Mouse (Mus musculus) kidney, adult 9 months (tissue): ENCODE data around the gene Stat3.

Experiments used
- DNase-seq: peaks from one replicate; pipeline ENCODE4 v3.0.0; 2022

Gene Stat3

DNA sequence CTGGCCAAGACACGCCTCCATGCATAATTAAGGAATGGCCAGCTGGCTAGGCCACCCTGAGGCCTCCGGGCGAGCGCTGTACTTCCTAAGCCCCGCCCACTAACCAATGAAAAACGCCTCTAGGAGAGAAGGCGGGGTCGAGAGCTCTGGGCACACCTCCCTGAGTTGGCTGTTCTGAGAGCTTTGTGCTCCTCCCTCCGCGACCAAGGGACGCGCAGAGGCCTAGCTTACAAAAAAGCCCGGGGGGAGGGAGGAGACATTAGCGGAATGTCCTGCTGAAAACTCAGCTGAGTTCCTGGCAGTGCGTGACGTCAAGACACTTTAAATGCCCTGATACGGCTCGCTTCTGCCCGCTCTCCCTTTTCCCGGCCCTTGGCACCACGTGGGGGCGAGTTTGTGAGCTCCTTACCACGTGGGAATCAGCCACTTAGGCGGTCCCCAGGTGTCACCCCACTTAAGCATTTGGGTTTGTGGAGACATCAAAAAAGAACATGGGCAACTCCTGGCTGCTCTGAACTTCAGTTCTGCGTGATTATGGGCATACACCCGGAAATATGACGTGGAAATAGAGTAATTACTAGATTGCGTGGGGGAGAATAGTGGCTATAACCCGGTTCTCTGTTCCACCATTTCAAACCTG is at the start of gene Stat3:
Gene Stat3, minus strand, starts transcription at position 29 of the 640 bp plus-strand sequence.
- DNase-seq, result peak; percentile 100

DNA sequence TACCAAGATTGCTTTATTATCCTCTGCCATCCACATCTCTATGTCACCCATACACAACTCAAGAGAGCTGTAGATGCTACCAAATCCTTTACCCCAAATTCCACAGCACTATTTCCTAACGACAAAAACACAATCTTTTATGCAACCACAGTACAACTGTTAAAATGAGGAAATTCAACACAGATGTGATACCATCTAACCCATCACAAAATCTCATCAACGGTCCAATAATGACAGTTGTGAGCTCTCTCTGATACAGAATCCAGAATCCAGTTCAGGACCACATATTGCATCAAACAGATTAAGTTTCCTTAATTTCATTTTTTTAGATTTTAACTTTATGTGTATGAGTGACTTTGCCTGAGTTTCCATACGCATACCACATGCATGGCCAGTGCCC is 49.3 kb upstream of the Stat3 start:
- no peak for DNase-seq

DNA sequence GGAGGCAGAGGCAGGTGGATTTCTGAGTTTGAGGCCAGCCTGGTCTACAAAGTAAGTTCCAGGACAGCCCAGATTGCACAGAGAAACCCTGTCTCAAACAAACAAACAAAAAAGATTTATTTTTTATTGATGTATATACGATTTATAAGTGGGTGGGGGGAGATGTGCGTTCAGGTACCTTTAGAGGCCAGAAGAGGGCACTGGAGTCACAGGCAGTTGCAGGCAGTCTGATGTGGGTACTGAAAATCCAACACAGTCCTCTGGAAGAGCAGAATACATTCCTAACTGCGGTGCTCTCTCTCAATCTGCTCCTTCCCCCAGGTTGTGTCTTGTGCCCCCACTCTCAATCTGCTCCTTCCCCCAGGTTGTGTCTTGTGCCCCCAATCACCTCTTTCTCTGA is 46.3 kb upstream of the Stat3 start:
- no peak for DNase-seq

- no peak for DNase-seq
Measured at GRCm38 (mm10) chr11:100983778-100984131, 44.4 kb upstream of the Stat3 start.

DNA sequence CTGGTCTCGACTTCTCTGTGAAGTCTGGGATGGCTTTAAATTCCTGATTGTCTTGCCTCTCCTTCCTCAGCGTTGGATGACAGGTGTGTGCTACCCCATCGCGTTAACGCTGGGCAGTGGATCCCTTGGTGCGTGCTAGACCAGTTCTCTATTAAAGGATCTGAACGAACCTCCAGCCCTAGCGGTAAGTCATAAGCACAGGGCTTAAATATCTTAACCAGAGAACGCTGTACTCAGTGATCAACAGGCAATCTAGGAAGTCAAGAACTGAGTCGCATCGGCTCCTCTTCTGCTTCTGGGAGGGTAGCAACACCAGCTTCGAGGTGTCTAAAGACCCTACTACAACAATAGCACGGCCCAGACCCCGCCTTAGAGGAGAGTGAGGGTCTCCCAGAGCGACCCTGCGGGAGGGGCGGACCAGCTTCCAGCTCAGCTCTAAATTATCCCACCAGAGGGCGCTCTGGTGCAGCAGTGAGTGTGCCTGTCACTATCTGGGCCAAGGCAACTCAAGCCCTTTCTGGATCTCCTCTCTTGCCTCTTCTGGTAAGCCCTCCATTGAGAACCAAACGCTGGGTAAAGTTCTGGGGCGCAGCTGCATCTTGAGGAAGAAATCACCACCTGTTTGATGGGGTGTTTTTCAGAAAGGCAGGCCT is 43.9 kb upstream of the Stat3 start:
- peak; percentile 77 for DNase-seq

GRCm38 (mm10) chr11:100982087-100982486 is 42.7 kb upstream of the Stat3 start:
- no peak for DNase-seq

GRCm38 (mm10) chr11:100981236-100981635 is 41.9 kb upstream of the Stat3 start:
- DNase-seq, result no peak

GRCm38 (mm10) chr11:100980438-100980837 is 41.1 kb upstream of the Stat3 start:
- DNase-seq, result no peak

DNA sequence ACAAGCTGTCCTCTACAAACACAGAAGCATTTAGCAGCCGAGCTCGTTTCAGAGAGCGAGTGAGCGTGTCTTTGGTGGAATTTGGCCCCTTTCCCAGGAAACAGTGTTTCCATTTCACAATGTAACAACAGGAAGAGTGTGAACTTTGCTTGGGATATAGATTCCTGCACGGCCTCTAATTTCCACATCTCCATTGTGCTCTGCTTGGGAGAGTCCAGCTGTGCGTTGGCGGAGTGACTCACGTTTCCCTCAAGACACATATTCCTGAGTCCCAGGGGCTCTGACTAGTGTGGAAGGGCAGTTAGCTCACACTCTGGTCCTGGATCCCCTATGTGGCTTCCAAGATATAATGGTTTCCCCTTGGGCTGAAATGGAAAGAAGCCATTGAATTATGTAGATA is 40.5 kb upstream of the Stat3 start:
- DNase-seq, result peak; percentile 37

- DNase-seq, result no peak
Measured at GRCm38 (mm10) chr11:100975241-100975640, 35.9 kb upstream of the Stat3 start.

- no peak for DNase-seq
Measured at GRCm38 (mm10) chr11:100974381-100974970, 35.1 kb upstream of the Stat3 start.

GRCm38 (mm10) chr11:100973245-100973644 is 33.9 kb upstream of the Stat3 start:
- DNase-seq, result no peak

- DNase-seq, result no peak
Measured at GRCm38 (mm10) chr11:100971455-100971854, 32.1 kb upstream of the Stat3 start.

GRCm38 (mm10) chr11:100970557-100970937 is 31.2 kb upstream of the Stat3 start, which contains the start of gene Cavin1:
TSS of gene Cavin1 (minus strand) at chr11:100970887.
- DNase-seq, result peak; percentile 94

GRCm38 (mm10) chr11:100969744-100970556 is 30.6 kb upstream of the Stat3 start:
- peak; percentile 38 for DNase-seq

GRCm38 (mm10) chr11:100969189-100969743 is 29.9 kb upstream of the Stat3 start:
- DNase-seq, result no peak

DNA sequence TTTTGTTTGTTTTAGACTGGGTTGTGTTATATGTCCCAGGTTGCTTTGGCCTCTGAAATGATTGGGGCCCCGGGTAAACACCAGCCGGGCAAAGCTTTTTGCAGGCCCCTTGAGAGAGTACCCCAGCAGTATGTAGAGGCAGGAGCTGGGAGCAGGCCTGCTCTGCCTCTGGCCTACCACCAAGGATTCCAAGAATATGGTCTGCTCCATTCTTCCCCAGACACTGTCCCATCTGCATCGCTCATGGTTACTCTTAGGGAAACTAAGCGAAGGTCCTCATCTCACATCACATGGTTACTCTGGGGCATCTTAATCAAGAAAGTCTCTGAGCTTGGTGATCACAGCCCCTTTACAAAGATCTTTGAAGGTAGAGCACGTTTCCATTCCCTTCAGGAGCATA is 29.2 kb upstream of the Stat3 start:
- no peak for DNase-seq

DNA sequence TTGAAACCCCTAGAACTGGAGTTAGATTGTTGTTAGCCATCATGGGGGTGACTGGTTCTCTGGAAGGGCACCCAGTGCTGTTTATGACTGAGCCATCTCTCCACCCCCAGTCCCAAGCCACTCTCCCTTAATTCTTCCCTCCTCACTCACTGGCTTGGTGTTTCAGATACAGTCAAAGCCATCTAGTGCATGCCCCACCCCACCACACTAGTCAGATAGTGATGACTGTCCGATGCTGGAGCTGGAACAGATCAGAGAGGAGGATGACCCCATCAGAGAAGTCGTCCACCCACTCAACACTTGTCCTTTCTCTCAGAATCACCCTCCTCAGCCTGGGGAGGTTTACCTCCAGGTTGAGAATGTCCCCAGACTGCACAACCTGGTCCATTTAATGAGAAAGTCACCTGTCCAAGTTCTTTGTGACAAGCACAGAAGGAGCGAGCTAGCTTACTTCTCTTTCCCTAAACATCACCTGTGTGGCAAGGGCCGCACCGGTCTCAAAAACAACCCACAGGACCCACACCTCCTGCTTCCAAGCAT is 28.6 kb upstream of the Stat3 start:
- no peak for DNase-seq

DNA sequence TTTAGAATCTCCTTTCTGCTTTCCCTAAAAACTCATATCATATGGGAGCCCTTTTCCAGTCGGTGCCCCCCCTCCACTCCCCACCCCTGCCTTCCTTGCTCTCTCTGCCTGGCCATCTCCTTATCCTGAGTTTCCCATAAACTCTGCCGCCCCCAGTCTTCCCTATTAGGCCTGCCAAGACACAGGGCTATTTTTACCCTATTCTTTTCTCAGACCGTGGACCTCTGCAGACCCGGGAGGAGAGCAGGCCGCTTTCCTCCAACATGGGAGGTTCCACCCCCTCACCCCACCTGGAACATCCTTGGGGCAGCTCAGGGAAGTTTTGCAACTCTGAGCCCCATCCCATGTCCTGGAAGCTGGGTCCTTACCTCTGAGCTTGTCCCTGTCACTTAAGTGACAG is 28.0 kb upstream of the Stat3 start:
- DNase-seq, result no peak

DNA sequence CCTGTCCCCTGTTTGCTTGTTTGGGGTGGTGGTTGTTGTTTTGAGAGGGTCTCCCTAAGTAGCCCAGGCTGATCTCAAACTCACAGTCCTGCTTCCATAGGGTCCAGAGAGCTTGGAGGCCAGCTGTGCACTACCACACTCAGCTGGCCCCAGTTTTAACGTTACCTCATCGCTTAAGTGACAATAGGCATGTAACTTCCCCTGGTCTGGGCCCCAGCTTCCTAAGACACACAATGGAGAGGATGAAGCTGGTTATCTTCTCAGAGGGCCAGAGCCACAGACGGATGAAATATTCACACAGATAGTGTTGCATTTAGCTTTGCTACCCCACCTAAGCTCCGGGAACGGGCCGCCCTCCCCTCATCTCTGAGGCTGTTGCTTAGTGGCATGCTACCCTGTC is 26.4 kb upstream of the Stat3 start:
- no peak for DNase-seq

DNA sequence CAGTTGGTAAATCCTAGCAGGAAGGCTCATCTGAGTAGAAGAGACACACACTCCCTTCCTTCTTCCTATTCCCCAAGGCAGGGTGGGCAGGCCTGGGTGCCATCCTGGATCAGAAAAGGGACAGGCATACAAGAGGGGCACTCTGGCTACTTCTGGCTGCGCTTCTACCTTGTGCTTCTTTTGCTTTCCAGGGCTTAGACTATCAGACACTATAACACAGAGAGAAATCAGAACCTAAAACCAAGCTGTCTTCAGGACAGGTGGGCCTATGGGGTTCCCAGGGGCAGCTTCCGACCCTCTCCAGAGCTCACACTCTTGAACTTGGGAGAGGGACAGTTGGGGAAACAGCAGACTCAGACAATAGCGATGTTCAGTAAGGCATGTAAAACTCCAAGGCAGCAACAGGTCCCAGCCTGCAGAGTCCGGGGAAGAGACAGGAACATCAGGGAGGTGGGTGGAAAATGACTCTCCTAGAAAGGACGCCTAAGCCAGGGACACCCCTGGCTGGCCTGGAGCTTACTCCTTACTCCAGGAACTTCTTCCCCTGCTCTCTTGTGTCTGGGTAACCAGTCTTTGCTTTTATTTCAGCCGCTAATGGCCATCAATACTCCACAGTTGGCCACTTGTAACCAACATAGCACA is 25.7 kb upstream of the Stat3 start:
- no peak for DNase-seq

GRCm38 (mm10) chr11:100964180-100964579 is 24.8 kb upstream of the Stat3 start:
- DNase-seq, result no peak
